Mouse (Mus musculus) thymus, adult 2 months (tissue): Measurements from ENCODE around the gene Gm28048.

Experiments used
- CTCF ChIP-seq: fragments of 200-500 bp; IDR thresholded peaks from 2 replicates; pipeline ENCODE4 v1.5.1; 2012; ENCODE audit warnings: mild to moderate bottlenecking, control low read depth, low read length, moderate library complexity, borderline replicate concordance; ENCODE audit not compliant: control insufficient read depth, poor library complexity, insufficient read depth; ENCODE audit errors: extremely low read depth
- POLR2A ChIP-seq: fragments of 200-500 bp; IDR thresholded peaks from 2 replicates; pipeline ENCODE4 v1.6.1; 2012; ENCODE audit warnings: mild to moderate bottlenecking, low read length, control low read depth, moderate library complexity; ENCODE audit not compliant: control insufficient read depth, poor library complexity, insufficient read depth; ENCODE audit errors: extremely low read depth

- no peak for TF ChIP-seq CTCF
- no peak for TF ChIP-seq POLR2A
Observed at GRCm38 (mm10) chr11:22979221-22979620, 2.7 kb downstream of the Gm28048 start.
